Mouse (Mus musculus): Measurements from ENCODE around the gene Dpp7.

Dpp7 gene

DNA sequence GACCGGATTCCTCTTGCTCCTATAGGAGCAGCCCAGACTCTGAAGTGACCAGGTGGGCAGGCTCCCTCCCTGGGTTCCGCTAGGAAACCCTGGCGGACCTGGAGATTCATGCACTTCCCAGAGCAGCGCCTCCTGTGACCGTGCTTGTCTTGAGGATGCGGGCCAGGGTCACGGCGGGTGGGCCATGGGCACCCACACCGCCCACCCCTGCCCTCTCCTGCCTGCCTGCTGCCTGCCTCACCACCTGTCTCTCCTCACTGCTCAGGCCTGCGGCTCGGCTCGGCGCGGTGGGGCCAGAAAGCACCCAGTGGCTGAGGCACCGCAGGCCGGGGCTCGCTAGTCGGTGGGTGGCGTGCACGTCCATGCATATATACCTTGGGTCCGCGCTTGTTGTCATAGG is 45.2 kb downstream of the Dpp7 start:
- DNase-seq (ENCODE audit: low spot score in 2 of 2) = no peak

DNA sequence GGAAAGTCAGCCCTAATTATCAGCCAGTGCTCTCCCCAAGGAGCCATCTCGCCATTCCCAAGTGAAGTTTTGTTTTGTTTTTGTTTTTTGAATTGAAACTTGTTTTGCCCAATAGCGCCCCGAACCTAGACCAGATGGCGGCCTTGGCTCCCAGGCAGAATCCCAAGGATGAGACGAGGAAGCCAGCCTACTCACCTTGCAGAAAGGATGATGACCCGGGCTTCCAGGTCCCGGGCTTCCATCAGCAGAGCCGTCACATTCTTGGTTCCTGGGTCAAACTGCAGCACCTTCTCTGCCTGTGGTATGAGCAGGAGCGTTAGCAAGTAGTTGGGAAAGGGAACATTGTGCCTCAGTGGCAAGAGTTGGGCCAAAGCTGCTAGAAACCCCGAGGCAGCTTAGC is 46.0 kb downstream of the Dpp7 start:
- no peak for DNase-seq (ENCODE audit: low spot score in 2 of 2)

DNA sequence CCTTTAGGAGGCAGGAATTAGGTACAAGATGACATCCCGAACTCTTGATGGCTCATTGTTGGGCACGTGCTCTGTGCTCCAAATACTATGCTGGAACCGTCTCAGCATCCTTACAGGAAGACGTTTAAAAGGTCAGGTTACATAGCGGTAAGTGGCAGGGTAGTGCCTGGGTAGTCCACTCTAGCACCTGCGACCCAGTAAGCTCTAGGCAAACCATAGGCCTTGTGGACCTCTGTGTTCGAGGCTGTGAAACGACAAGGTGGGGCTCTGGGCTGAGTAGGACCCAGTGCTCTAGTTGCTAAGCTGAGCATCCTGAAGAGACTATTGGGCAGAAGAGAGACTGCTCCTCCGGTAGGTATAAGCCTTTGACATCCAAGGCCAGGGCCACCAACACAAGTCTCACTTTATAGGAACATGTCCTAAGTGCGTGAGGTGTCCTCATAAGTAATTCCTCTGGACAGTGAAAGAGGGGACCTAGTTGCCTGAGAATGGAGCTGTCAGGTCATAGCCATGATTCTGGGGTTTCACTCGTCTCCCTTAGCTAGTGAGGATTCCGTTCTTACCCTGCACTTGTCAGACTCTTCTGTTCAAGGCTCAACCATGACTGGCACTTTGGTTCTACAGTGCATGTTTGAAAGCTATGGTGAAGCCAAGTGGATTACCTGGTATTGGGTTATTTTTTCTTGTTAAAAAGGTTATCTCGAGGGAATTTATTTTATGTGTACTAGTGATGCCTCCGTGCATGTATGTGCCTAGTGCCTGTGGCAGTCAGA is 50.4 kb downstream of the Dpp7 start:
- DNase-seq (ENCODE audit: low spot score in 2 of 2) = no peak

DNA sequence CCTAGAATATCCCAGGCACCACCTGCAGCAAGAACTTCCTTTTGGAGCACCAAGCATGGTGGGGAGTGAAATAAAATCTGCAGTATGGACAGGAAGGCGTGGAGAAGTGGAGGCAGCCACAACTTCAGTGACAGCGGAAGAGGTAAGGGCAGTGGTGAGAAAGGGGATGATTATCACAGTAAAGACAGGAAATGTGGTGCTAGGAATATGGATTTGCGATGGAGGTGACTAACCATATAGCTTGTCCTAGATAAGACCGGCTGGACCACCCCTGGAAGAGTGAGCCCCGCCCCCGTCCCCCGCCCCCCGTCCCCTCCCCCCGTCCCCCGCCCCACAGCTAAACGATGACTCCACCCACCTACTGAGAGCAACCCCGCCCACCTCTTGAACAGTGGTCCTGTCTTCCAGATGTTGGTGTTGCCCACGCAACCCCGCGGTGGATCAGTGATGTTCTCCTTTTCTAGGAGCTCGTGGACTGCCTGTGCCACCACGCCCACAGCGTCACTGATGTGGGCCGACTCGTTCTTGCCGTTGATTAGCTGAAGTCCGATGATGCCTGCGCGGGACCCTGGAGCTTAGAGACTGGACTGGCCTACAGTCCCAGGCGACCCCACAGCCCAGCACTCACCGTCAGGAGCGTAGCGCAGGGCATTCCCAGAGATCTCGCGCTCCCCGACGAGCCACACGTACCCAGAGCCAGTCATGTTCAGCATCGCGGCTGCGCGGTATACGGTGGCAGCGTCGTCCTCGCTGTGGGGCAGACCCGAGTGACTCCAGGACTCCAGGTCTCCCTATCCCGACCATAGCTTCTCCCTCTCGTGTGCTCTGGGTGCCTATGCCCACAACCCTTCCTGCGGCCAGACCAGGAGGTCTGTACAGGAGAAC is 51.3 kb downstream of the Dpp7 start:
- DNase-seq (ENCODE audit: low spot score in 2 of 2) = no peak

DNA sequence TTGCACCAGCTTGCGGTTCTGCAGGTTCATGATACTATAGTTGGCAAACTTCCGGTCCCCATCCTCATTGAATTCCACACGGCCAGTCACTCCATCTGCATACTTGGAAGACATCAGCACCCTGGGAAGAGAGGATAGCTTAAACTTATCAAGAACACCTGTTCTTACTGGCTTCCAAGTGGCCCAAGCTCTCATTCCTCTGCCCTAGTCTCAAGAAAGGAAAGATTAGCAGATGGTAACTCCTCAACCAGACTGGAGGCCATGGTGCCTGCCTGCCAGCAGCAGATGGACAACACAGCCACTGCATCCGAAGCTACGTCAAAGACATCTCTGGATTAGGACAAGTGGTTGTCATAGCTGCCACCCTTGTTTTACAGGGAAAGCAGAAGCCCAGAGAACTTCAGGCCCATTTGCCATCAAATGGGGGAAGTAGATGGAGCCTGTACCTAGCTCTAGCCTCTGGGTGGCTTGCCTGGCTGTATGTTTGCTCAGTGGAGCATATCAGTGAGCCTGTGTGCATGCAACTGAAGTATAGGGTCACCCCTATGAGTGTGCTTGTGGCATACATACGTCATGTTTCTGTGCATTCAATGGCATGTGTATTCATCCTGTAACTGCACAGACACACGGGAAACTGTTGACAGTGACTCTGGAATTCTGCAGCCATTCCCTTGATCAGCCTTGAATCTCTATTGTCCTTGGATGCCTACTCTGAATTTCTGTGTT is 52.1 kb downstream of the Dpp7 start:
- DNase-seq (ENCODE audit: low spot score in 2 of 2) = no peak

DNA sequence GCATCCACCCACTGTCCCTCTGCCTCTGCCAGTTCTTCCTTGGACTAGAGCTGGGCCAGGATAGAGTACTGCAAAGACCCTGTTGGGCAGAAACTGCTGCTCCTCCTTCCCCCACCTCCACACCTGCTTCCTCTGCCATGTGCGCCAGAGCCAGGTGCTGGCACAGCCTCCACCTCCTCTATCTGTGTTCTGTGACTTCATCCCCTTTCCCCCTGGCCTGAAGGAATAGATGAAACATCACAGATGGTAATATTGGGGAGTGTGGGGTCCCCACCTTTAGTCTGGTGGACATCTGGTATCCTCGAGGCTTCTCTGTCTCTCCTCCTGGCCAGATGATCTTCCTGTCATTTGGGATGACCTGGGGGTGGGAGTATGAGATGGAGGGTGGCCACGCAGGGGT is 52.7 kb downstream of the Dpp7 start:
- DNase-seq (ENCODE audit: low spot score in 2 of 2) = no peak

Data from heart, adult 9 months (tissue).